Mouse (Mus musculus): ENCODE data around the gene Csf3r. TPM values are rescaled to one million over a fixed set of nuclear protein-coding genes. Genes with fewer than 3 reads are reported as not detected.

Csf3r gene
- polyA plus RNA-seq, 1 experiment, result 2.1 TPM

DNA sequence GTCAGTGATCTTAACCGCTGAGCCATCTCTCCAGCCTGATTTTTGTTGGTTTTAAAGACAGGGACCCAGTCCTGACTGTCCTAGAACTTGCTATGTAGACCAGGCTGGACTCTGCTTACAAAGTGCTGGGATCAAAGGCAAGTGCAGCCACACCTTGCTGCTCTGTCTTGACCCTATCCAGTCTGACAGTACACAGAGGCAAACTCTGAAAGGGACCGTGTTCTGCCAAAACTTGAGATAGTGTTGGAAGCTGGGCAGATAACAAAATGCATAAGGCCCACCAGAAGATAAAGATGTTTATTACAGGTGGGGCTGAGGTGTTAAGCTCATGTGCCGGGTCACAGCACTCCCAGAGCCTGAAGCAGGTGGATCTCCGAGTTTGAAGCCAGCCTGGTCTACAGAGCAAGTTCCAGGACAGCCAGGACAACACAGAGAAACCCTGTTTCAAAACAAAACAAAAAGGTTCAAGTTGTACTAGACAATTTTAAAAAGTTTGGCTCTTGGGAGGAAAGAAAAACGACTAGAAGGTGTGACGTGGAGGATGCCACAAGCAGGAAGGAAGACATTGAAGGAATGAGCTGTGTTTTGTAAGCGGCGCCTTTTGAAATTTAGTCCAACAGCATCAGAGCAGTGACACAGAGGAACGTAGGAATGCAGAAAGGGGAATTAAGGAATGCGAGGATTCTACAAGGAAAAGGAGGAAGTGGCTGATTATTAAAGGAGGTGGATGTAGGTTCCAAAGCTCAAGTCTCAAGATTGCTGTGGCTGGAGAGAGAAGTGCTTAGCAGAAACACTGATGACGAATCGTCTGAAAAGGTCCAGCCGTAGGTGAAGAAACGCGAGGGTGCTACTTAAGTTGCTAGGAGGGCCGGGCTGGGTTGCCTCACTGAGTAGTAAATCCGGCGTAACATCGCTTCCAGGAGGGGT, 33.1 kb downstream of the Csf3r start:
- Histone ChIP-seq H3K4me3 (ENCODE audit: low read depth, low read length) (peak overlapping the region; percentile 84), H3K4me1 (ENCODE audit: control insufficient read depth, insufficient read depth, insufficient read length, low read length) (peaks cover 10% of the 10 kb centered on the region; the same call in 1 of the 2 replicates), H3K27ac (ENCODE audit: insufficient read depth, low read depth, low read length) (no peak overlapping the region), H3K27me3 (ENCODE audit: control insufficient read depth, insufficient read depth, low read length) (no peaks in the 10 kb centered on the region), H3K36me3 (ENCODE audit: control insufficient read depth, insufficient read depth, low read length) (peaks cover 21% of the 10 kb centered on the region)
- TF ChIP-seq POLR2A (IDR thresholded peaks at IDR 0.05; ENCODE audit: low read depth, low read length) (no peak), CTCF (IDR thresholded peaks at IDR 0.05; ENCODE audit: extremely low read depth, insufficient read length, insufficient replicate concordance, low read depth, low read length) (no peak; the same call in 1 of the 2 replicates)
- 7% methylated on average over 19 of the region's 19 CpGs for WGBS

DNA sequence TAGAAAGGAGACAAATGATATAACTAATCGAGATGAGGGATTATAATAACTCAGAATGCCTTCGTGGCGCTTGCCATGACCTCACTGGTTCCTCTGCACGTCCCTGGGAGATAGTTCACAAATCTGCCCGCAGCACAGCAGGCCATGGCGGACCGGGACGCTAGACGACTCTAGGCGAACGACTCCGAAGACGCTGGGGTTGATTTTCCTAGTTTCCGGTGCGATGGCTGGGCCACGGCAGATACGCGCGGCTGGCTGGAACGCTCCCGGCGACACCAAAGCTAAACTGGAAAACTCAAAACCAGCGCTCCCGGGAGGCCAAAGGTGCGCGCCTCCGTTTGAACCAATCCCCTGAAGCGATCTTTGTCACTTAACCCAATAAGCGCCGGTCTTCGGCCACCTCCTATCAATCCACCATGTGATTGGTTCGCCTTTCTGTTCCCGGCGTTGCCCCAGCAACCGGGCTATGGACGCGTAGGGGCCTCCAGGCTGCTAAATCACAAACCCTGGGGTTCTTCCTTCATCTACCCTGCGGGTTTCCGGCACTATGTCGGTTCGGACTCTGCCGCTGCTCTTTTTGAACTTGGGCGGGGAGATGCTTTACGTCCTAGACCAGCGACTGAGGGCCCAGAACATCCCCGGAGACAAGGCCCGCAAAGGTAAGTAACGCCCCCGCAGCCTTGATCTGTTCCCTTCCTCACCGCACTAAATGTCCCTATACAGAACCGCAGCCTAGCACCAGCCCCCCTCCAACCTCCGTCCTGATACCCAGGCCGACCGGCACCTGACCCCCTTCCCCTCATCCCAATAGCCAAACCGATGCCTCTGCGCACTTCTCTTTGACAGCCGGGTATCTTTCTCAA, 34.0 kb downstream of the Csf3r start, which contains the start of gene Oscp1:
Gene Oscp1, plus strand, starts transcription at position 432 of the 863 bp plus-strand sequence.
- no peak within 1 kb of the TSS for H3K27ac ChIP-seq (ENCODE audit: insufficient read depth, low read depth, low read length)
- peaks cover 17% of the 10 kb centered on the region for H3K36me3 ChIP-seq (ENCODE audit: control insufficient read depth, insufficient read depth, low read length)
- peak within 1 kb of the TSS; percentile 84 for H3K4me3 ChIP-seq (ENCODE audit: low read depth, low read length)
- no peaks in the 10 kb centered on the region for H3K27me3 ChIP-seq (ENCODE audit: control insufficient read depth, insufficient read depth, low read length)
- TF ChIP-seq POLR2A (IDR thresholded peaks at IDR 0.05; ENCODE audit: low read depth, low read length) (peak; percentile 47; the same call in 1 of the 2 replicates), CTCF (IDR thresholded peaks at IDR 0.05; ENCODE audit: extremely low read depth, insufficient read length, insufficient replicate concordance, low read depth, low read length) (no peak)
- under 1% methylated on average over 57 of the region's 57 CpGs for WGBS
- H3K4me1 ChIP-seq (ENCODE audit: control insufficient read depth, insufficient read depth, insufficient read length, low read length), result peaks cover 10% of the 10 kb centered on the region; the same call in 1 of the 2 replicates

DNA sequence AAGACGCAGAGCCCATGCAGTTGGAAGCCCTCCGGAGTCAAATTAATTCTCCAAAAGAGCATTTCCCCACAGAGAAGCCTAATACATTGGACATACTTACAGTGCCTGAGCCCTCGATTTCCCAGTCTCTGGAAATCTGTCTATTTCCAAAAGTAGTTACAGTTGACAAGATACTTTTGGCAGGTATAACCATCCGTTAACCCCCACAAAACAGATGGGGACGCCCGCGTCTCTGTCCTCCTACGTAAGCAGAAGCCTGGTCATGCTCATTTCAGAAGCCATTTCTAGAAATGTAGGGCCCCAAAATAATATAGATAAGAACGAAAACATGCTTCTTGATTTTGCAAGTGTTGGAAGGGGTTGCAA, 34.6 kb downstream of the Csf3r start:
- WGBS, result 38% methylated on average over 9 of the region's 9 CpGs

DNA sequence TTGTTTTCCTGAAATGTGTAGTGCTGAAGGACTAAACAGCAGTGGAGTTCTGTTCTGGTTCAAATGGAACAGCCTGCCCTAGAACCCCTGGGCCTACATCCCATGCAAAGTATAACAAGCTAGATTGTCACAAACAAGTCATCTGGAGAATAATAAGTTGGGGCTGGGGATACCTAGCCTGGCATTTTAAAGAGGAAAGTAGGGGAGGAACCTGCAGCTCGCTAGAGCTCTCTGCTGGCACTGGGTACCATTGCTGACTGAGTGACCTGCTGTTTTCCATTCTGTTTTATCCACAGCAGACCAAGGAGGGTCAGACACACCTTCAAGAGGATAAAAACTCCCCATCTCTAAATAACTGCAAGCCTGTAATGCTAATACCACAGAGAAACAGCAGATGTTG, 38.5 kb downstream of the Csf3r start:
- H3K4me3 ChIP-seq (ENCODE audit: low read depth, low read length), result no peak overlapping the region

More for the DNA sequence above, 34.6 kb downstream of the Csf3r start:
- Histone ChIP-seq H3K4me1 (ENCODE audit: control insufficient read depth, insufficient read depth, insufficient read length, low read length) (peaks cover 10% of the 10 kb centered on the region; the same call in 1 of the 2 replicates), H3K27ac (ENCODE audit: insufficient read depth, low read depth, low read length) (no peak overlapping the region), H3K4me3 (ENCODE audit: low read depth, low read length) (peak overlapping the region; percentile 84), H3K27me3 (ENCODE audit: control insufficient read depth, insufficient read depth, low read length) (no peaks in the 10 kb centered on the region), H3K36me3 (ENCODE audit: control insufficient read depth, insufficient read depth, low read length) (peaks cover 12% of the 10 kb centered on the region)
- no peak for TF ChIP-seq CTCF (IDR thresholded peaks at IDR 0.05; ENCODE audit: extremely low read depth, insufficient read length, insufficient replicate concordance, low read depth, low read length)
- TF ChIP-seq POLR2A (IDR thresholded peaks at IDR 0.05; ENCODE audit: low read depth, low read length), result no peak

DNA sequence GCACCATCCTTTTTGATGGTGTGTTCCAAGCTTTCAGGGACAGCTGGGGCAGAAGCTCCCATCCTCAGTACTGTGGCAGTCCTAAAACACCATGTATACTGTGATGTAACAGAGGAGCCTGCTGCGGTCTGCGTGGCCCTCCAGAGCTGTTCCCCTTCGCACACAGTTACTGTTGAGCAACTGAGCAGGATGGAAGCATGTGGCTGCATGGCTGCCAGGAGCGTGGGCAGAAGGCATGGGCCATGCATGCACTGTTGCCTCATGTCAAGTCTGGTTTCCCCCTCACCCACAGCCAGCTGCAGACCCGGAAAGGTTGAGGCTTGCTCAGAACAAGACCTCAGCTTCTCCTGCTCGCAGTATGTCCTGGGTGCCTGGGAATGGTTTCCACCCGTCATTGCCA, 40.9 kb downstream of the Csf3r start:
- H3K36me3 ChIP-seq (ENCODE audit: control insufficient read depth, insufficient read depth, low read length), result no peaks in the 10 kb centered on the region
- no peak overlapping the region for H3K27ac ChIP-seq (ENCODE audit: insufficient read depth, low read depth, low read length)
- 82% methylated on average over 7 of the region's 7 CpGs for WGBS
- no peaks in the 10 kb centered on the region for H3K27me3 ChIP-seq (ENCODE audit: control insufficient read depth, insufficient read depth, low read length)
- no peak overlapping the region for H3K4me3 ChIP-seq (ENCODE audit: low read depth, low read length)
- TF ChIP-seq CTCF (IDR thresholded peaks at IDR 0.05; ENCODE audit: extremely low read depth, insufficient read length, insufficient replicate concordance, low read depth, low read length), result no peak
- TF ChIP-seq POLR2A (IDR thresholded peaks at IDR 0.05; ENCODE audit: low read depth, low read length), result no peak
- H3K4me1 ChIP-seq (ENCODE audit: control insufficient read depth, insufficient read depth, insufficient read length, low read length), result no peaks in the 10 kb centered on the region

More for the DNA sequence above, 38.5 kb downstream of the Csf3r start:
- H3K27ac ChIP-seq (ENCODE audit: insufficient read depth, low read depth, low read length), result no peak overlapping the region
- no peaks in the 10 kb centered on the region for H3K36me3 ChIP-seq (ENCODE audit: control insufficient read depth, insufficient read depth, low read length)
- no peak for TF ChIP-seq POLR2A (IDR thresholded peaks at IDR 0.05; ENCODE audit: low read depth, low read length)
- WGBS, result 41% methylated on average over 1 of the region's 1 CpGs
- H3K4me1 ChIP-seq (ENCODE audit: control insufficient read depth, insufficient read depth, insufficient read length, low read length), result peaks cover 3% of the 10 kb centered on the region; the same call in 1 of the 2 replicates
- H3K27me3 ChIP-seq (ENCODE audit: control insufficient read depth, insufficient read depth, low read length), result no peaks in the 10 kb centered on the region

DNA sequence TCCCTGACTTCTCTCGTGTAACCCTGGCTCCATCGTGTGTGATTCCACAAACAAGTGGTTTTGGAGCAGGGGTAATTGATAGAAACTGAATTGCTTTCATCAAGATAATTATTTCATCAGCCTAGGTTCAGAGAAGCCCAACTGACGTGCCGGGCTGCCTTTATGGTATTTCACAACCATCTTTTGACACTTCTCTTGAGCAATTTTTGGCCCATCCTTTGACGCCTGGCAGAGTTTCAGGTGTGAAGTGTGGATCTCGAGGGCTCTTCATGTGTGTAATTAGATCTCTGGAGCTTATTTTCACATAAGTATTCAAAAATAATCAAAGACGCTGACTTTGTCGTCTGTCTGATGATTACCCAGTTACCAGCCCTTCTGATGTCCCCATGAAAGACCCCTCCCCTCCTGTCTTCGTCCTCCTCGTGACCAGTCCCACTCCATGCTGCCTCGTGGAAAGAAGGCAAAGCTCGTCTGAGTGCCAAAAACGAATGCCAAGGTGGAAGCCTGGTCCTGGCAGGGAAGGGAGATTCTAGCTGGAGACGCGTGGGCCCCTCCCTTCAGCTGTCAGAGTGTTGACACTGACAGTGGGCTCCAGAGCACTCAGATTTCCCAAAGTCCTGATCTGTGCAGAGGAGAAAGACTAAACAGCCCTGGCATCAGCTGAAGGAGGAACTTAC, 43.2 kb downstream of the Csf3r start:
- 63% methylated on average over 15 of the region's 15 CpGs for WGBS
- Histone ChIP-seq H3K27ac (ENCODE audit: insufficient read depth, low read depth, low read length) (no peak overlapping the region), H3K36me3 (ENCODE audit: control insufficient read depth, insufficient read depth, low read length) (no peaks in the 10 kb centered on the region), H3K4me3 (ENCODE audit: low read depth, low read length) (no peak overlapping the region), H3K27me3 (ENCODE audit: control insufficient read depth, insufficient read depth, low read length) (no peaks in the 10 kb centered on the region), H3K4me1 (ENCODE audit: control insufficient read depth, insufficient read depth, insufficient read length, low read length) (no peaks in the 10 kb centered on the region)
- TF ChIP-seq POLR2A (IDR thresholded peaks at IDR 0.05; ENCODE audit: low read depth, low read length) (no peak), CTCF (IDR thresholded peaks at IDR 0.05; ENCODE audit: extremely low read depth, insufficient read length, insufficient replicate concordance, low read depth, low read length) (no peak)
